Mouse (Mus musculus) liver, embryonic 16.5 days (tissue): ENCODE data around the gene Csnk1g1. TPM values are rescaled to one million over a fixed set of nuclear protein-coding genes. Genes with fewer than 3 reads are reported as not detected.

Experiments
- ATAC-seq: fragments of 200-750 bp; cut with Nextera tagmentation; 2 replicates; pipeline ENCODE4 v1.8.0; 2017; ENCODE audit warnings: low read depth, mild to moderate bottlenecking, moderate number of reproducible peaks, moderate library complexity
- H3K27ac ChIP-seq: fragments of 300-500 bp; sonication (generic); 2 replicates; pipeline ENCODE4 v1.5.1; 2014; ENCODE audit warnings: mild to moderate bottlenecking, low read length
- H3K27me3 ChIP-seq: fragments of 300-500 bp; sonication (generic); 2 replicates; pipeline ENCODE4 v1.6.1; 2014; ENCODE audit warnings: low read depth, low read length, mixed read lengths; ENCODE audit not compliant: control insufficient read depth, insufficient read depth
- H3K36me3 ChIP-seq: fragments of 300-500 bp; sonication (generic); 2 replicates; pipeline ENCODE4 v1.6.1; 2014; ENCODE audit warnings: mild to moderate bottlenecking; ENCODE audit not compliant: control insufficient read depth, insufficient read depth
- H3K4me1 ChIP-seq: fragments of 300-500 bp; sonication (generic); 2 replicates; pipeline ENCODE4 v1.6.1; 2014; ENCODE audit warnings: low read depth, low read length, mixed read lengths; ENCODE audit not compliant: control insufficient read depth
- H3K4me2 ChIP-seq: fragments of 300-500 bp; sonication (generic); 2 replicates; pipeline ENCODE4 v1.6.1; 2014; ENCODE audit warnings: low read depth, low read length, mixed read lengths
- H3K4me3 ChIP-seq: fragments of 300-500 bp; sonication (generic); 2 replicates; pipeline ENCODE4 v1.5.1; 2014; ENCODE audit warnings: low read depth, mild to moderate bottlenecking, low read length
- H3K9ac ChIP-seq: fragments of 300-500 bp; sonication (generic); 2 replicates; pipeline ENCODE4 v1.6.1; 2014; ENCODE audit warnings: low read depth, low read length
- H3K9me3 ChIP-seq: fragments of 300-500 bp; sonication (generic); replicated peaks from 2 replicates; pipeline ENCODE4 v1.6.1; 2016; ENCODE audit warnings: low read length; ENCODE audit not compliant: control insufficient read depth
- WGBS: fragments of 180-500 bp; shearing (Covaris S2); extraction: QIAGEN DNeasy Blood & Tissue Kit; methylation state at CpG from one replicate; pipeline ENCODE4 v1.1.7; 2014; ENCODE audit not compliant: insufficient replicate concordance; 5-methylcytosine and 5-hydroxymethylcytosine counted together
- polyA plus RNA-seq: library from polyadenylated mRNA; unstranded; fragments of >200 nt; fragmentation: Nextera tagmentation; extraction: Ambion mirVana; gene quantifications from 2 replicates; pipeline ENCODE4 v1.2.1, GENCODE M21; 2015

Gene Csnk1g1
- polyA plus RNA-seq, 1 experiment from 2014 or later = 3.7 TPM

GRCm38 (mm10) chr9:65973206-65973605 is 64.5 kb downstream of the Csnk1g1 start:
- Histone ChIP-seq H3K36me3 (no peaks in the 10 kb centered on the region), H3K9me3 (no peaks in the 10 kb centered on the region), H3K4me3 (no peak overlapping the region), H3K27ac (no peak overlapping the region), H3K4me2 (no peak overlapping the region), H3K9ac (no peak overlapping the region), H3K27me3 (no peaks in the 10 kb centered on the region), H3K4me1 (no peaks in the 10 kb centered on the region)
- WGBS = 66% methylated on average over 2 of the region's 2 CpGs
- no peak for ATAC-seq

GRCm38 (mm10) chr9:65975886-65976285 is 67.2 kb downstream of the Csnk1g1 start:
- Histone ChIP-seq H3K4me3 (no peak overlapping the region), H3K9ac (no peak overlapping the region), H3K9me3 (no peaks in the 10 kb centered on the region), H3K4me2 (no peak overlapping the region), H3K36me3 (no peaks in the 10 kb centered on the region), H3K27ac (no peak overlapping the region), H3K4me1 (no peaks in the 10 kb centered on the region), H3K27me3 (no peaks in the 10 kb centered on the region)
- no peak for ATAC-seq

- Histone ChIP-seq H3K27me3 (no peaks in the 10 kb centered on the region), H3K9ac (no peak overlapping the region), H3K4me3 (no peak overlapping the region), H3K36me3 (no peaks in the 10 kb centered on the region), H3K27ac (no peak overlapping the region), H3K4me1 (no peaks in the 10 kb centered on the region), H3K4me2 (no peak overlapping the region), H3K9me3 (no peaks in the 10 kb centered on the region)
- 27% methylated on average over 1 of the region's 1 CpGs for WGBS
- ATAC-seq = no peak
Measured at GRCm38 (mm10) chr9:65982841-65983240, 74.1 kb downstream of the Csnk1g1 start.

- WGBS = 79% methylated on average over 5 of the region's 5 CpGs
- Histone ChIP-seq H3K4me3 (no peak overlapping the region), H3K9ac (no peak overlapping the region), H3K27me3 (no peaks in the 10 kb centered on the region), H3K4me2 (no peak overlapping the region), H3K36me3 (no peaks in the 10 kb centered on the region), H3K4me1 (no peaks in the 10 kb centered on the region), H3K27ac (no peak overlapping the region), H3K9me3 (no peaks in the 10 kb centered on the region)
- ATAC-seq = no peak
Measured at GRCm38 (mm10) chr9:65987021-65987420, 78.3 kb downstream of the Csnk1g1 start.

GRCm38 (mm10) chr9:65995603-65996376 is 87.1 kb downstream of the Csnk1g1 start:
- no peak overlapping the region for H3K4me2 ChIP-seq
- H3K4me3 ChIP-seq = no peak overlapping the region
- no peak for ATAC-seq
- H3K27me3 ChIP-seq = no peaks in the 10 kb centered on the region
- WGBS = 77% methylated on average over 7 of the region's 7 CpGs
- H3K36me3 ChIP-seq = no peaks in the 10 kb centered on the region
- H3K9ac ChIP-seq = no peak overlapping the region
- no peak overlapping the region for H3K27ac ChIP-seq
- H3K4me1 ChIP-seq = no peaks in the 10 kb centered on the region
- no peaks in the 10 kb centered on the region for H3K9me3 ChIP-seq

GRCm38 (mm10) chr9:65998965-65999364 is 90.2 kb downstream of the Csnk1g1 start:
- Histone ChIP-seq H3K36me3 (peaks cover 4% of the 10 kb centered on the region), H3K27ac (no peak overlapping the region), H3K4me1 (no peaks in the 10 kb centered on the region), H3K9ac (no peak overlapping the region), H3K9me3 (no peaks in the 10 kb centered on the region), H3K4me3 (no peak overlapping the region), H3K4me2 (no peak overlapping the region), H3K27me3 (no peaks in the 10 kb centered on the region)
- no peak for ATAC-seq
- 67% methylated on average over 5 of the region's 5 CpGs for WGBS

GRCm38 (mm10) chr9:66004380-66004779 is 95.7 kb downstream of the Csnk1g1 start:
- H3K27me3 ChIP-seq = no peaks in the 10 kb centered on the region
- no peaks in the 10 kb centered on the region for H3K9me3 ChIP-seq
- no peak overlapping the region for H3K27ac ChIP-seq
- H3K4me1 ChIP-seq = no peaks in the 10 kb centered on the region
- H3K36me3 ChIP-seq = peaks cover 4% of the 10 kb centered on the region
- H3K9ac ChIP-seq = no peak overlapping the region
- no peak overlapping the region for H3K4me2 ChIP-seq
- WGBS = 27% methylated on average over 4 of the region's 4 CpGs
- no peak for ATAC-seq
- H3K4me3 ChIP-seq = no peak overlapping the region

- Histone ChIP-seq H3K36me3 (no peaks in the 10 kb centered on the region), H3K4me1 (no peaks in the 10 kb centered on the region), H3K9me3 (no peaks in the 10 kb centered on the region), H3K4me3 (no peak overlapping the region), H3K27ac (no peak overlapping the region), H3K4me2 (no peak overlapping the region), H3K27me3 (no peaks in the 10 kb centered on the region), H3K9ac (no peak overlapping the region)
- ATAC-seq = no peak
- WGBS = 68% methylated on average over 7 of the region's 7 CpGs
Measured at GRCm38 (mm10) chr9:66007603-66008202, 99.0 kb downstream of the Csnk1g1 start.

GRCm38 (mm10) chr9:66020601-66021000 is 111.9 kb downstream of the Csnk1g1 start:
- H3K9me3 ChIP-seq = no peaks in the 10 kb centered on the region
- no peak overlapping the region for H3K9ac ChIP-seq
- ATAC-seq = no peak
- no peak overlapping the region for H3K4me2 ChIP-seq
- H3K4me3 ChIP-seq = no peak overlapping the region
- no peaks in the 10 kb centered on the region for H3K27me3 ChIP-seq
- no peaks in the 10 kb centered on the region for H3K4me1 ChIP-seq
- H3K27ac ChIP-seq = no peak overlapping the region
- H3K36me3 ChIP-seq = no peaks in the 10 kb centered on the region
